ENCODE assay signal across 10 mouse cellular contexts in the genomic region with DNA sequence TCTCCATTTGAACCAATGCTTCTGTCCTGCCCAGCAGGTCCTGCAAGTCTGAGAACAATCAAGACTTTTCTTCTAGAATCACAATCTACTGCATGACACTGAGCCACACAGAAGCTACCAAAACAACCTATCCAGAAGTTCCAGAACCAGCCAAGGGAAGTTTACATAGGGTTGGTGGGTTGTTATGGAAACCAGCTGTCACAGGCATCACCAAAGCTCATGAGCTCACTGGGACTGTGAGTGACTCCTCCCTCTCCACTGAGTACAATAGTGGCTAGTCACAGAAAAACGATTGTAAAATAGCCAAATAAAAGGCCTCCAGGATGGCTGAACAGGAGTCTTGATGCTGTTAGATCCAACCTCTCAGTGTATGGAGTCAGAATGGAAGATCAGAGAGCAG.
DNase-seq lines count a peak whose midpoint lies in the region; ATAC-seq lines count a peak whose summit lies in the region.
"Had no signal": no experiment of that assay in that cellular context is flagged by ENCODE, and none has a peak within 500 bp of the region (broad histone marks: within the 10 kb centered on the region; RNA-seq: fewer than 3 reads in every experiment).

No protein-coding gene starts in this region.

- no peak overlapping the region for H3K9ac ChIP-seq in forebrain, embryonic 14.5 days (ENCODE audit: low read length)
- H3K9ac ChIP-seq in heart, embryonic 11.5 days (ENCODE audit: low read depth, low read length): no peak overlapping the region
- H3K9ac ChIP-seq: liver, postnatal 0 days had no signal

- H3K9me3 ChIP-seq in forebrain, embryonic 14.5 days (replicated peaks; ENCODE audit: control insufficient read depth, low read length): no peaks in the 10 kb centered on the region
- H3K9me3 ChIP-seq in heart, embryonic 11.5 days (replicated peaks; ENCODE audit: control insufficient read depth, low read length): no peaks in the 10 kb centered on the region

- peak; percentile 11 to 30 for DNase-seq in layer of hippocampus, adult 18-20 months (ENCODE audit: low spot score in 2 of 2)
- no peak for DNase-seq in layer of hippocampus, adult 9-10 months (ENCODE audit: low spot score)
- DNase-seq in right cerebral cortex, adult 18-20 months: peak; percentile 41
- no peak for DNase-seq in right cerebral cortex, postnatal 36 days (ENCODE audit: low spot score in 2 of 2)
- peak; percentile 54 for DNase-seq in forebrain, embryonic 14.5 days (ENCODE audit: low spot score)
- no peak for DNase-seq in kidney, postnatal 25 days
- DNase-seq: gastrocnemius, postnatal 14 days; kidney, adult 18-20 months; liver, postnatal 0 days had no signal

- 0% methylated on average over 1 of the region's 1 CpGs for WGBS in forebrain, embryonic 14.5 days
- WGBS in heart, embryonic 11.5 days (ENCODE audit: insufficient replicate concordance): 29% methylated on average over 1 of the region's 1 CpGs

- no peaks in the 10 kb centered on the region for H3K27me3 ChIP-seq in forebrain, embryonic 14.5 days (replicated peaks; ENCODE audit: control insufficient read depth, insufficient read depth, low read length)
- no peaks in the 10 kb centered on the region for H3K27me3 ChIP-seq in heart, embryonic 11.5 days (ENCODE audit: control insufficient read depth, insufficient read depth, low read length)

- no peak overlapping the region for H3K27ac ChIP-seq in forebrain, embryonic 14.5 days (ENCODE audit: low read depth, low read length)
- H3K27ac ChIP-seq in heart, embryonic 11.5 days (ENCODE audit: low read depth, low read length): no peak overlapping the region

- H3K4me2 ChIP-seq in forebrain, embryonic 14.5 days (ENCODE audit: low read length): no peak overlapping the region
- no peak overlapping the region for H3K4me2 ChIP-seq in heart, embryonic 11.5 days

- H3K4me3 ChIP-seq in forebrain, embryonic 14.5 days (ENCODE audit: low read depth, low read length): no peak overlapping the region
- no peak overlapping the region for H3K4me3 ChIP-seq in heart, embryonic 11.5 days (ENCODE audit: low read depth, low read length)

- H3K36me3 ChIP-seq in forebrain, embryonic 14.5 days (ENCODE audit: control insufficient read depth, insufficient read depth, low read length): no peaks in the 10 kb centered on the region
- no peaks in the 10 kb centered on the region for H3K36me3 ChIP-seq in heart, embryonic 11.5 days (ENCODE audit: control insufficient read depth, insufficient read depth, low read length)

- peaks cover 3% of the 10 kb centered on the region; the same call in 1 of the 2 replicates for H3K4me1 ChIP-seq in forebrain, embryonic 14.5 days (ENCODE audit: control insufficient read depth, insufficient read depth, low read length)
- peaks cover 8% of the 10 kb centered on the region for H3K4me1 ChIP-seq in heart, embryonic 11.5 days (ENCODE audit: control insufficient read depth, insufficient read depth, low read length)

- peak; percentile 69; the same call in 1 of the 2 replicates for ATAC-seq in forebrain, embryonic 14.5 days
- ATAC-seq in heart, embryonic 11.5 days (replicated peaks; ENCODE audit: insufficient number of reproducible peaks, low FRiP score, low TSS enrichment): no peak
- ATAC-seq: liver, postnatal 0 days had no signal

Comparison
In these comparisons a context has a peak if more than half of its experiments do, and no peak if none do; other contexts are left out.
1. DNase-seq: peak in layer of hippocampus, adult 18-20 months (2 of 2), right cerebral cortex, adult 18-20 months (single experiment) and forebrain, embryonic 14.5 days (single experiment); none in layer of hippocampus, adult 9-10 months (single experiment), right cerebral cortex, postnatal 36 days (0 of 2) and kidney, postnatal 25 days (0 of 2).